Mouse (Mus musculus): ENCODE data around the gene Cuedc1.

DNA sequence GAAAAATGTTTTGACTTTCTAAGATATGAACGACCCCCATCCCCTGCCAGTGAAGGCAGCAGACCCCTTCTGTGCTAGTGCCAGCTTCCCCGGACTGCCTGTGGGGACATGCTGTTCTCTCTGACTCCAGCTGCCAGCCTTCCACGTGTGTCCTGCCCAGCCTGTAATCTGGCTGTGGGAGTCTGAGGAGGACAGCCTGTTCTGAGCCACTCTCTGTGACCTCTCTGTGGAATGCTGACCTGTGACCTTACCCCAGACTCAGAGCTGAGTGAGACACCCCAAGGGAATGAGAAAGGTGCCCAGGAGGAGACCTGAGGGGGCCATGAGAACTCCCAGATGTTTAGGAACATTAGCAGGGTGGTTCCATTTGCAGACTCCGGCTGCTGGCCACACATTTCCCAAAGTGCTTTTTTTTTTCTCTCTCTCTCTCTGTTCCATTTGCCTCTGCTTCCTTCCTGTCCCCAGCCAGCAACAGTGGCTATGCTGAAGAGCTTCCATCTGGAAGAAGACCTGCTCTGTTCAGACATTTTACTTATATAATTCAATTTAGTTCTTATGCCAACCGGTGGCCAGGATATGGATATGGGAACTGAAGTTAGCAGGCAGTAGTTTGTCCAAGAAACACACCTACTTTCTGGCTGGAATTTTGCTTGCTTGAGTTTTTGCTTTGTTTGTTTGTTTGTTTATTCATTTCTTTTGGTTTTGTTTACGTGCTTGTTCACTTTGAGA, 15.8 kb downstream of the Cuedc1 start:
- no peak for TF ChIP-seq POLR2A (IDR thresholded peaks at IDR 0.05; ENCODE audit: borderline replicate concordance, insufficient read depth, low read length)
- TF ChIP-seq CTCF (IDR thresholded peaks at IDR 0.05; ENCODE audit: borderline replicate concordance, insufficient read depth, low read depth, low read length), result no peak
